Mouse (Mus musculus): ENCODE data around the gene Hpgd.
"Not testable (repeated sequence)": the region's sequence is repeated elsewhere in the genome, so short reads cannot be mapped to it uniquely, and the experiment has no call there.

Gene Hpgd

GRCm38 (mm10) chr8:56294373-56294877 lies at the start of gene Hpgd:
Gene Hpgd, plus strand, starts transcription at chr8:56294585.
- no peak for DNase-seq

GRCm38 (mm10) chr8:56251728-56252127 lies 42.7 kb upstream of the Hpgd start:
- not testable (repeated sequence) for DNase-seq

- no peak for DNase-seq
Measured at GRCm38 (mm10) chr8:56252314-56252713, 42.1 kb upstream of the Hpgd start.

- DNase-seq: no peak
Measured at GRCm38 (mm10) chr8:56261190-56261589, 33.2 kb upstream of the Hpgd start.

- DNase-seq: no peak
Measured at GRCm38 (mm10) chr8:56269687-56270663, 24.4 kb upstream of the Hpgd start.

- DNase-seq: no peak
Measured at GRCm38 (mm10) chr8:56272934-56273333, 21.5 kb upstream of the Hpgd start.

- DNase-seq: no peak
Measured at GRCm38 (mm10) chr8:56275316-56275715, 19.1 kb upstream of the Hpgd start.

- DNase-seq: no peak
Measured at GRCm38 (mm10) chr8:56277810-56278528, 16.4 kb upstream of the Hpgd start.

GRCm38 (mm10) chr8:56278545-56279063 lies 15.8 kb upstream of the Hpgd start:
- no peak for DNase-seq

GRCm38 (mm10) chr8:56283936-56284335 lies 10.4 kb upstream of the Hpgd start:
- DNase-seq: no peak

- no peak for DNase-seq
Measured at GRCm38 (mm10) chr8:56284957-56285356, 9.4 kb upstream of the Hpgd start.

GRCm38 (mm10) chr8:56286717-56287116 lies 7.7 kb upstream of the Hpgd start:
- DNase-seq: no peak

GRCm38 (mm10) chr8:56287370-56288072 lies 6.9 kb upstream of the Hpgd start:
- no peak for DNase-seq

- DNase-seq: no peak
Measured at GRCm38 (mm10) chr8:56292318-56292717, 2.1 kb upstream of the Hpgd start.

- no peak for DNase-seq
Measured at GRCm38 (mm10) chr8:56293480-56293879, 905 bp upstream of the Hpgd start.

- DNase-seq: no peak
Measured at GRCm38 (mm10) chr8:56294886-56295555, 636 bp downstream of the Hpgd start.

GRCm38 (mm10) chr8:56299421-56299820 lies 5.0 kb downstream of the Hpgd start:
- no peak for DNase-seq

- not testable (repeated sequence) for DNase-seq
Measured at GRCm38 (mm10) chr8:56301303-56301702, 6.9 kb downstream of the Hpgd start.

- no peak for DNase-seq
Measured at GRCm38 (mm10) chr8:56304595-56304994, 10.2 kb downstream of the Hpgd start.

- no peak for DNase-seq
Measured at GRCm38 (mm10) chr8:56313622-56314021, 19.2 kb downstream of the Hpgd start.

GRCm38 (mm10) chr8:56315189-56315588 lies 20.8 kb downstream of the Hpgd start:
- no peak for DNase-seq

GRCm38 (mm10) chr8:56323276-56323675 lies 28.9 kb downstream of the Hpgd start:
- no peak for DNase-seq
